Mouse (Mus musculus) midbrain, embryonic 16.5 days (tissue): Measurements from ENCODE around the gene Rgsl1. TPM values are rescaled to one million over a fixed set of nuclear protein-coding genes. Genes with fewer than 3 reads are reported as not detected.

Experiments used
- polyA plus RNA-seq: library from polyadenylated mRNA; unstranded; fragments of >200 nt; fragmentation: Nextera tagmentation; extraction: Ambion mirVana; gene quantifications from 2 replicates; pipeline ENCODE4 v1.2.1, GENCODE M21; 2015

Rgsl1 gene
- polyA plus RNA-seq, 1 experiment from 2014 or later: 0.19 TPM

Other genes starting within 250 kb of the Rgsl1 start
- 47.1 and 49.1 TPM in 2 replicates for gene Rgs8, start 191.1 kb downstream of the Rgsl1 start, polyA plus RNA-seq
- 21.8 and 31.3 TPM in 2 replicates for gene Rgs16, start 103.8 kb downstream of the Rgsl1 start, polyA plus RNA-seq
- gene Rnasel, start 94.7 kb downstream of the Rgsl1 start, polyA plus RNA-seq: 36.2 and 45.6 TPM in 2 replicates
- 0.28 and 0.35 TPM in 2 replicates for gene Teddm1b, start 30.2 kb upstream of the Rgsl1 start, polyA plus RNA-seq
- gene Teddm1a, start 47.6 kb upstream of the Rgsl1 start, polyA plus RNA-seq: not detected in 2 replicates
- 145 and 159 TPM in 2 replicates for gene Glul, start 55.8 kb upstream of the Rgsl1 start, polyA plus RNA-seq
- gene Teddm2, start 56.1 kb upstream of the Rgsl1 start, polyA plus RNA-seq: 0.96 and 1.3 TPM in 2 replicates